Mouse (Mus musculus): ENCODE results near the gene Nrxn3. TPM values are rescaled to one million over a fixed set of nuclear protein-coding genes. Genes with fewer than 3 reads are reported as not detected.

Gene Nrxn3
- polyA plus RNA-seq, 1 experiment from 2014 or later, result 102 TPM

DNA sequence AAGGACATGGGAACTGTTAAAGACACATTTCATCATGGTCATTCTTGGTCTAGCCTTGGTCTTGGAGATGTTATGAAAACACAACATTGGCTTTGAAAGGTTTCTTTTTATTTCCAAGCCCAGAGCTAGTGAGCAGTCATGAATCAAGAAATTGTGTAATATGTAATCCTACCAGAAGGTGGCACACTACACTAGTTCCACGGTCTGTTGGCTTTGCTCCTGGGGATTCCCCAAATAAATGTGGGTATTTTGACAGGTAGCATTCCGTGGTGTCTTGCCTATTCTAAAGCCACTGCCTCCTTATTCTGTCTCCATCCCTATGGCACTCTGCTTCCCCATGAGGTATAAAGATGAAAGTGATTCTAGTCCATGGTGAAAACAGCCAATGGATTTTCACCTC, 269.5 kb downstream of the Nrxn3 start:
- ATAC-seq (ENCODE audit: low FRiP score, low TSS enrichment), result no peak
- Histone ChIP-seq H3K4me1 (ENCODE audit: control insufficient read depth, insufficient read depth, low read length) (no peaks in the 10 kb centered on the region), H3K4me3 (replicated peaks; ENCODE audit: low read depth, low read length) (no peak overlapping the region), H3K36me3 (ENCODE audit: control insufficient read depth, insufficient read depth, low read length) (no peaks in the 10 kb centered on the region), H3K9me3 (ENCODE audit: control insufficient read depth, low read length) (no peaks in the 10 kb centered on the region), H3K4me2 (ENCODE audit: low read length) (no peak overlapping the region), H3K9ac (replicated peaks; ENCODE audit: low read length) (no peak overlapping the region), H3K27me3 (ENCODE audit: control insufficient read depth, insufficient read depth, low read length) (no peaks in the 10 kb centered on the region), H3K27ac (replicated peaks; ENCODE audit: low read depth, low read length) (no peak overlapping the region)
- WGBS, result 1% methylated on average over 2 of the region's 2 CpGs
- DNase-seq, result peak; percentile 83

DNA sequence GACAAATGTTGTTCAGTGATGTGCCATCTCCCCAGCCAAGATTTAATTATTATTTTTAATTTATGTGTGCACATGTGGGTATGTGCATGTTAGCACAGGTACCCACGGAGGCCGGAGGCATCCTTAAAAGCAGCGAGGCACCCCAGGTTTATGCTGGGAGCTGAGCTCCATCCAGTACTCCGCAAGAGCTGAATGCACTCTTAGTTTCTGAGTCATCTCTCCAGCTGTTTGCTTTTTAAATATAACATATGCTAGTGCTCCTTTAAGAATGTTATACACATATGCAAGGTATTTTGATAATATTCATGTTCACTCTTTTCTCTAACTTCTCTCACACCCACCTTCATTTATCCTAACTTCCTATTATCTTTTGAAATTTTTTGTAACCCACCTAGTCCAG, 271.1 kb downstream of the Nrxn3 start:
- no peaks in the 10 kb centered on the region for H3K36me3 ChIP-seq (ENCODE audit: control insufficient read depth, insufficient read depth, low read length)
- no peak overlapping the region for H3K4me3 ChIP-seq (replicated peaks; ENCODE audit: low read depth, low read length)
- no peak overlapping the region for H3K9ac ChIP-seq (replicated peaks; ENCODE audit: low read length)
- no peaks in the 10 kb centered on the region for H3K4me1 ChIP-seq (ENCODE audit: control insufficient read depth, insufficient read depth, low read length)
- DNase-seq (no peak), ATAC-seq (ENCODE audit: low FRiP score, low TSS enrichment) (no peak)
- no peaks in the 10 kb centered on the region for H3K27me3 ChIP-seq (ENCODE audit: control insufficient read depth, insufficient read depth, low read length)
- no peaks in the 10 kb centered on the region for H3K9me3 ChIP-seq (ENCODE audit: control insufficient read depth, low read length)
- H3K27ac ChIP-seq (replicated peaks; ENCODE audit: low read depth, low read length), result no peak overlapping the region
- WGBS, result 92% methylated on average over 4 of the region's 4 CpGs
- no peak overlapping the region for H3K4me2 ChIP-seq (ENCODE audit: low read length)

DNA sequence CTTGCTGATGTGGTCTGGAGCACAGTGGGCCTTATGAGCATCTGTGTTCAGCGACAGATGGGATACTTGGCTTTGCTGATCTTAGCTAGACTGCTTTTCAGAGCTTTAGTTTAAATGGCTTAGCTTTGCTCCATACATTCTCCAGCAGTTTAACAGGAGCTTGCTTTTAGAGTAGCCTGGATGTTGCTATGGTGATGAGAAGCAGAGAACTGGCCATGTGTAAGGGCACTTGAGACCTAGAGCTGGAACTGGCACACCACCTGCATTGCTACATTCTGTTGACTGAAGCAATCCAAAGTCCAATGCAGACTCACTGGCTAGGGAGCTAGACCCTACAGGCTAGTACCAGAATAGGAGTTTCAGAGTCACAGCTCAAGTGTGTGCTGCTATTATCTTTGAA, 293.8 kb downstream of the Nrxn3 start:
- Histone ChIP-seq H3K9ac (replicated peaks; ENCODE audit: low read length) (no peak overlapping the region), H3K36me3 (ENCODE audit: control insufficient read depth, insufficient read depth, low read length) (no peaks in the 10 kb centered on the region), H3K4me1 (ENCODE audit: control insufficient read depth, insufficient read depth, low read length) (peaks cover 3% of the 10 kb centered on the region; the same call in 1 of the 2 replicates), H3K4me3 (replicated peaks; ENCODE audit: low read depth, low read length) (no peak overlapping the region), H3K4me2 (ENCODE audit: low read length) (no peak overlapping the region), H3K27ac (replicated peaks; ENCODE audit: low read depth, low read length) (no peak overlapping the region), H3K9me3 (ENCODE audit: control insufficient read depth, low read length) (no peaks in the 10 kb centered on the region), H3K27me3 (ENCODE audit: control insufficient read depth, insufficient read depth, low read length) (no peaks in the 10 kb centered on the region)
- ATAC-seq (ENCODE audit: low FRiP score, low TSS enrichment) (no peak), DNase-seq (peak; percentile 11)
- 77% methylated on average over 1 of the region's 1 CpGs for WGBS

DNA sequence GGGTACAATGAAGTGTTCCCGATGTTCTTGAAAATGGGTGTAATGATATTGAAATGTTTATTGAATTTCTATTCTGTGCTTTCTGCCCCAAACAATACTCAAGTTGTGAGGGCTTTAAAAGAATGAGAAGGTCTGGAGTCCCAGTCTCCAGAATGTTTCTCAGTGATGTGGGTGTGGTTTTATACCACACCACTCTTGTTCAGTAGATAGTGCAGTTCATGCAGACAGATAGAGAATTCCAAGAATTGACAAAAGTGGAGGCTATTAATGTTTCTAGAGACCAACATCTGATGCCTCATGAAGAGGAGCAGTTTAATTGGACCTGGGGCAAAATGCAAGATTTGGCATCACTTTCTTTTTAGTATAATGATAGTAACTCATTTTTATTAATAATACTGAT, 302.5 kb downstream of the Nrxn3 start:
- Histone ChIP-seq H3K36me3 (ENCODE audit: control insufficient read depth, insufficient read depth, low read length) (no peaks in the 10 kb centered on the region), H3K9ac (replicated peaks; ENCODE audit: low read length) (no peak overlapping the region), H3K4me2 (ENCODE audit: low read length) (no peak overlapping the region), H3K27ac (replicated peaks; ENCODE audit: low read depth, low read length) (no peak overlapping the region), H3K27me3 (ENCODE audit: control insufficient read depth, insufficient read depth, low read length) (no peaks in the 10 kb centered on the region), H3K4me1 (ENCODE audit: control insufficient read depth, insufficient read depth, low read length) (peaks cover 3% of the 10 kb centered on the region; the same call in 1 of the 2 replicates), H3K9me3 (ENCODE audit: control insufficient read depth, low read length) (no peaks in the 10 kb centered on the region), H3K4me3 (replicated peaks; ENCODE audit: low read depth, low read length) (no peak overlapping the region)
- 98% methylated on average over 1 of the region's 1 CpGs for WGBS
- no peak for ATAC-seq (ENCODE audit: low FRiP score, low TSS enrichment)
- no peak for DNase-seq

DNA sequence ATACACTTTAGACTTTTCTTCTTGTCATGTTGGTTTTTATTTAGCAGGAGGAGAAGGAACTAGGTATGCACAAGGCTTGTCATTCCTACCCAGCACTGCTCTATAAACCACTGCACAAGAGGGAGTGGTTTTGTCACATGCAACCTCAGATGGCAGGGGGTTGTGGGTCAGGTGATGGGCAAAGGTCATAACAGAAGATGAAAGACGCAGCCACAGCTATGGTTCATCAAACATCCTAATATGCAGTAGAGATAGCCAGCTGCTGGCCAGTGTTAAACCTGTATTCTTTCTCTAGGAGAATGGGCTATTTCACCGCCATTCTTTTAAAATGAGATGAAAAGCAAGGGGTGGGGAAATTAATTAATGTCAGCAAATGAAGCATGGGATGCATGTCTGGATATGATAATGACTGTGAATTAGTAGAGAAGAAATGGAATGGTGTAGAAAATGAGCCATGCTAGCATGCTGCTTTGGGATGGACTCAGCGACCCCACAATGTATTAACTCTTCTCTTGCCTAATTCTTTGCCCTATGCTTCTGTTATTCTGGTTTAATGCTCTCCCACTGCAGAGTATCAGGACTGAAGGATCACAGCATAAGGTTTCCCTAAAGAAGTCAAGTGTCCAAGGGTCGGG, 313.4 kb downstream of the Nrxn3 start:
- H3K27ac ChIP-seq (replicated peaks; ENCODE audit: low read depth, low read length), result 0 out of 2 replicates have a peak overlapping the region, but pooled peaks have one; percentile 15
- DNase-seq, result peak; percentile 6
- no peak overlapping the region for H3K9ac ChIP-seq (replicated peaks; ENCODE audit: low read length)
- peaks cover 4% of the 10 kb centered on the region; the same call in 1 of the 2 replicates for H3K4me1 ChIP-seq (ENCODE audit: control insufficient read depth, insufficient read depth, low read length)
- 60% methylated on average over 4 of the region's 4 CpGs for WGBS
- H3K27me3 ChIP-seq (ENCODE audit: control insufficient read depth, insufficient read depth, low read length), result no peaks in the 10 kb centered on the region
- no peak overlapping the region for H3K4me3 ChIP-seq (replicated peaks; ENCODE audit: low read depth, low read length)
- no peaks in the 10 kb centered on the region for H3K36me3 ChIP-seq (ENCODE audit: control insufficient read depth, insufficient read depth, low read length)
- H3K9me3 ChIP-seq (ENCODE audit: control insufficient read depth, low read length), result no peaks in the 10 kb centered on the region
- ATAC-seq (ENCODE audit: low FRiP score, low TSS enrichment), result no peak
- no peak overlapping the region for H3K4me2 ChIP-seq (ENCODE audit: low read length)

DNA sequence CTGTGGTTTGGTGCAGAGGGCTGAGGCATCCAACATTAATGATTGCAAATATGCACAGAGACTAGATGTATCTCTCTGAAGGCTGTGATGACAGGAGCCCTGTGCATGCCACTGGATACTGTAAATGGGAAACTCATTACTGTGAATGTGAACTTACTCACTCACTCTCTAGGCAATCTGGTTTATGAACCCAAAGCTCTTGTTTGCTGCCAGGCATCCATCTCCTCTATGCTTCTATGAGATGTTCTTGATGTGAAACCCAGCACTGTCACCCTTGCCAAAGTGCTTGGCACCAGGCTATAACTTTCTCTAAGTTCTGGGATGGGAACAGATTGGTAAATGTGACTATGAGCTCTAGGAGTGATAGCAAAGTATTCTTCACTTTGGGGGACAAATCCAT, 317.5 kb downstream of the Nrxn3 start:
- DNase-seq, result no peak
- H3K9ac ChIP-seq (replicated peaks; ENCODE audit: low read length), result no peak overlapping the region

DNA sequence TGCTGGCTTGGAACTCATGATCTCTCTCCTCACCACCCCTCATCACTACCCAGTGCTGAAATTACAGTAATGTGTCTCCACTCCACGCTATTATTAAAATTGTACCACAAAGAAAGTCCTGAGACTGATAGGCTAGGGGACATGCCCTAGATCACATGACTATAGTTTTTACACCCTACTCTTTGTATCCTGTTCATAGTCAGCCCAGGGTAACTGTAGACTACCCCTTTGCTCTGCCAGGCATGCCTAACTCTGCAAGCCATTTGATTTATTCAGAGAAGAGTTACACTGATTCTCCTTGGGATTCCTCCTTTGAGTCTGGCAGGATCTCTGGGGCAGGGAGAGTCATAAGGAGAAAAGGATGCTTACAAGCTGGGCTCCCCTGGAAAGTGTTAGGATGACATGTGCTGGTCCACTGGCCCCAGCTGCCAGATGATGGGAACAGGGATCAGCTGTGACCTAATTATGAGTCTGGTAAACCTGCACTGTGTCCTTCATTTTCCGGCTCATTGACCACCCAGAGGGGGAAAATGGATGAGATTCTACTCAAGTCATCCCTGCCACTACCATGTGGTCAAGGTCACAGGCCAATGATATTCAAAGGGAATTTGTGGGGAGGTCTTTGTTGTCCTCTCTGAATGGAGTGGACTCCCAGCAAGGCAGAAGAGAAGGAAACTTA, 318.9 kb downstream of the Nrxn3 start:
- Histone ChIP-seq H3K9ac (replicated peaks; ENCODE audit: low read length) (no peak overlapping the region), H3K4me3 (replicated peaks; ENCODE audit: low read depth, low read length) (no peak overlapping the region), H3K4me1 (ENCODE audit: control insufficient read depth, insufficient read depth, low read length) (0 out of 2 replicates have a peak, but pooled peaks cover 4% of the 10 kb centered on the region), H3K27ac (replicated peaks; ENCODE audit: low read depth, low read length) (no peak overlapping the region), H3K27me3 (ENCODE audit: control insufficient read depth, insufficient read depth, low read length) (no peaks in the 10 kb centered on the region), H3K4me2 (ENCODE audit: low read length) (no peak overlapping the region), H3K36me3 (ENCODE audit: control insufficient read depth, insufficient read depth, low read length) (no peaks in the 10 kb centered on the region), H3K9me3 (ENCODE audit: control insufficient read depth, low read length) (no peaks in the 10 kb centered on the region)
- DNase-seq (peak; percentile 15), ATAC-seq (ENCODE audit: low FRiP score, low TSS enrichment) (peak; percentile 50; the same call in 1 of the 2 replicates)
- WGBS, result 60% methylated on average over 2 of the region's 2 CpGs

More for the DNA sequence above, 317.5 kb downstream of the Nrxn3 start:
- no peak for ATAC-seq (ENCODE audit: low FRiP score, low TSS enrichment)
- Histone ChIP-seq H3K9me3 (ENCODE audit: control insufficient read depth, low read length) (no peaks in the 10 kb centered on the region), H3K27ac (replicated peaks; ENCODE audit: low read depth, low read length) (no peak overlapping the region), H3K36me3 (ENCODE audit: control insufficient read depth, insufficient read depth, low read length) (no peaks in the 10 kb centered on the region), H3K27me3 (ENCODE audit: control insufficient read depth, insufficient read depth, low read length) (no peaks in the 10 kb centered on the region), H3K4me2 (ENCODE audit: low read length) (no peak overlapping the region), H3K4me1 (ENCODE audit: control insufficient read depth, insufficient read depth, low read length) (peaks cover 8% of the 10 kb centered on the region; the same call in 1 of the 2 replicates), H3K4me3 (replicated peaks; ENCODE audit: low read depth, low read length) (no peak overlapping the region)

DNA sequence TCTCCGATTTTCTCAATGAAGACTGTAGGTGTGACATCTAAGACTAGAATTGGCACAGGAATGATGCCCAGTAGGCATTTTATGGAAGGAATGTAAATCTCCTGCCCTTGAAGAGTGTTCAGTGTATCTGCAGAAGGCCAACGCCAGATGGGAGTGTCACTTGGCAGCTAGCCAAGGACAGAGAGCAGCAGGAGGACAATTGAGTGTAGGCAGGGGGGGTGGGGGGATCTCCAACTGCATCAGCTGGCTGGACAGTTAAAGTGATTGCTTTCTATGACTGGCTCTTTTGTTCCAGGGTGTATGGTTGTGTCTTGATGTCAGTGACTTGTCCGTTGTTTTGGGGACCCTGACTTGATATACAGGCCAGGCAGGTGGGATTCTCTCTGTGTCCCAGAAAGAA, 326.6 kb downstream of the Nrxn3 start:
- DNase-seq, result peak; percentile 77
- H3K9me3 ChIP-seq (ENCODE audit: control insufficient read depth, low read length), result no peaks in the 10 kb centered on the region
- no peak overlapping the region; the same call in 1 of the 2 replicates for H3K27ac ChIP-seq (replicated peaks; ENCODE audit: low read depth, low read length)
- H3K9ac ChIP-seq (replicated peaks; ENCODE audit: low read length), result no peak overlapping the region
- no peaks in the 10 kb centered on the region for H3K27me3 ChIP-seq (ENCODE audit: control insufficient read depth, insufficient read depth, low read length)
- no peaks in the 10 kb centered on the region for H3K36me3 ChIP-seq (ENCODE audit: control insufficient read depth, insufficient read depth, low read length)
- no peak overlapping the region for H3K4me2 ChIP-seq (ENCODE audit: low read length)
- no peak overlapping the region for H3K4me3 ChIP-seq (replicated peaks; ENCODE audit: low read depth, low read length)
- WGBS, result 25% methylated on average over 3 of the region's 3 CpGs
- ATAC-seq (ENCODE audit: low FRiP score, low TSS enrichment), result peak; percentile 69
- H3K4me1 ChIP-seq (ENCODE audit: control insufficient read depth, insufficient read depth, low read length), result peaks cover 5% of the 10 kb centered on the region; the same call in 1 of the 2 replicates

DNA sequence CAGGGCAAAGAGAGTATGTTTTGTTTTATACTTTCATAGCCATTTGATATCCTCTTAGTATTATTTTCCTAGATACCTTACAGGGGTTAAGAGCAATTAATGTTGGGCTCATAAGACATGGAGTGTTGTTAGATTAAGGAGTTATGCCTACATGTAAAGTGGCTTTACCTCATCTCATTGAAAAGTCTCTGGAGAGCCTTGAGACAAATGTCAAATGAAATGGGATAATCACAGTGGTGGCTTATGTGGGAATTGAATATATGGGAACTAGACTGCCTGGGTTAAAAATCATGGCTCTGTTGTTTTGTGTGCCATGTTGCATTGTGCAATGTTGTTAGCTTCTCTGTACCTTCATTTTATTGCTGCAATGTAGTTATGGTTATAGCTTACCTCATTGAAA, 327.0 kb downstream of the Nrxn3 start:
- DNase-seq, result peak; percentile 9
- no peak for ATAC-seq (ENCODE audit: low FRiP score, low TSS enrichment)
- no peak overlapping the region for H3K4me2 ChIP-seq (ENCODE audit: low read length)
- H3K4me1 ChIP-seq (ENCODE audit: control insufficient read depth, insufficient read depth, low read length), result peaks cover 5% of the 10 kb centered on the region; the same call in 1 of the 2 replicates
- H3K27ac ChIP-seq (replicated peaks; ENCODE audit: low read depth, low read length), result no peak overlapping the region; the same call in 1 of the 2 replicates
- H3K9me3 ChIP-seq (ENCODE audit: control insufficient read depth, low read length), result no peaks in the 10 kb centered on the region
- H3K36me3 ChIP-seq (ENCODE audit: control insufficient read depth, insufficient read depth, low read length), result no peaks in the 10 kb centered on the region
- no peaks in the 10 kb centered on the region for H3K27me3 ChIP-seq (ENCODE audit: control insufficient read depth, insufficient read depth, low read length)
- H3K9ac ChIP-seq (replicated peaks; ENCODE audit: low read length), result no peak overlapping the region
- H3K4me3 ChIP-seq (replicated peaks; ENCODE audit: low read depth, low read length), result no peak overlapping the region

Data from midbrain, embryonic 14.5 days (tissue).